Mouse (Mus musculus) kidney, embryonic 16.5 days (tissue): ENCODE data around the gene Nmb. TPM values are rescaled to one million over a fixed set of nuclear protein-coding genes. Genes with fewer than 3 reads are reported as not detected.

Experiments used
- ATAC-seq: fragments of 200-750 bp; cut with Nextera tagmentation; 2 replicates; pipeline ENCODE4 v1.8.0; 2017; ENCODE audit warnings: moderate TSS enrichment; ENCODE audit not compliant: low FRiP score, low TSS enrichment
- H3K27ac ChIP-seq: fragments of 300-500 bp; sonication (generic); 2 replicates; pipeline ENCODE4 v1.5.1; 2014; ENCODE audit warnings: low read length
- H3K27me3 ChIP-seq: fragments of 300-500 bp; sonication (generic); 2 replicates; pipeline ENCODE4 v1.6.1; 2014; ENCODE audit warnings: low read length, control low read depth, mixed read lengths; ENCODE audit not compliant: insufficient read depth
- H3K36me3 ChIP-seq: fragments of 300-500 bp; sonication (generic); 2 replicates; pipeline ENCODE4 v1.6.1; 2014; ENCODE audit warnings: low read length, control low read depth, mixed read lengths; ENCODE audit not compliant: insufficient read depth
- H3K4me1 ChIP-seq: fragments of 300-500 bp; sonication (generic); 2 replicates; pipeline ENCODE4 v1.6.1; 2014; ENCODE audit warnings: low read length, control low read depth, mixed read lengths; ENCODE audit not compliant: insufficient read depth
- H3K4me2 ChIP-seq: fragments of 300-500 bp; sonication (generic); replicated peaks from 2 replicates; pipeline ENCODE4 v1.6.1; 2014; ENCODE audit warnings: low read depth, low read length
- H3K4me3 ChIP-seq: fragments of 300-500 bp; sonication (generic); 2 replicates; pipeline ENCODE4 v1.5.1; 2014; ENCODE audit warnings: mild to moderate bottlenecking, low read length
- H3K9ac ChIP-seq: fragments of 300-500 bp; sonication (generic); replicated peaks from 2 replicates; pipeline ENCODE4 v1.6.1; 2014; ENCODE audit warnings: low read length
- H3K9me3 ChIP-seq: fragments of 300-500 bp; sonication (generic); 2 replicates; pipeline ENCODE4 v1.6.1; 2016; ENCODE audit warnings: low read length, control low read depth
- WGBS: fragments of 180-500 bp; shearing (Covaris S2); extraction: QIAGEN DNeasy Blood & Tissue Kit; methylation state at CpG from one replicate; pipeline ENCODE4 v1.1.7; 2014; 5-methylcytosine and 5-hydroxymethylcytosine counted together
- polyA plus RNA-seq: library from polyadenylated mRNA; unstranded; fragments of >200 nt; fragmentation: Nextera tagmentation; extraction: Ambion mirVana; gene quantifications from 2 replicates; pipeline ENCODE4 v1.2.1, GENCODE M21; 2015

The Nmb gene
- polyA plus RNA-seq, 1 experiment from 2014 or later: 9.0 TPM

DNA sequence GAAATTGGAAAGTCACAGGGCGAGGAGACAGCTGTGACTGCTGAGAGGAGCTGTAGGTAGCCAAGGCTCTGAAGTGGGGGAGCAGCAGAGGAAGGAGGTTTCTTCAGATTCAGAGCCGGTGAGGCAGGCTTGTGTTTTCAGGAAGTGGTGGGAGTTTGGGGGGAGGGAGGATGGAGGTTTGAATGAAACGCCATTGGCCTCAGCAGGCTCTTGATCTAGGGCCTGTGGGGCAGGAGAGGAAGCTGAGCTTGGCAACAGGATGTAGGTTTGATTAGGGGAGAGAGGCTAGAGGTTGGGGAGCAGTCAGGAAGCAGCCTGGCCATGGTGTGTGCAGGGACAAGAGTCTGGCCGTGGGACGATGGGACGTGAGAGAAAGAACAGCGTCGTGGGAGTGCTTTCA, 40.0 kb downstream of the Nmb start:
- no peak for ATAC-seq
- 0 out of 2 replicates have a peak overlapping the region, but pooled peaks have one; percentile 44 for H3K9ac ChIP-seq
- no peaks in the 10 kb centered on the region for H3K9me3 ChIP-seq
- peak overlapping the region; percentile 54 for H3K27ac ChIP-seq
- H3K4me3 ChIP-seq: no peak overlapping the region
- peaks cover 39% of the 10 kb centered on the region for H3K36me3 ChIP-seq
- H3K4me1 ChIP-seq: peaks cover 50% of the 10 kb centered on the region
- H3K27me3 ChIP-seq: no peaks in the 10 kb centered on the region
- 56% methylated on average over 8 of the region's 8 CpGs for WGBS
- no peak overlapping the region; the same call in 1 of the 2 replicates for H3K4me2 ChIP-seq

DNA sequence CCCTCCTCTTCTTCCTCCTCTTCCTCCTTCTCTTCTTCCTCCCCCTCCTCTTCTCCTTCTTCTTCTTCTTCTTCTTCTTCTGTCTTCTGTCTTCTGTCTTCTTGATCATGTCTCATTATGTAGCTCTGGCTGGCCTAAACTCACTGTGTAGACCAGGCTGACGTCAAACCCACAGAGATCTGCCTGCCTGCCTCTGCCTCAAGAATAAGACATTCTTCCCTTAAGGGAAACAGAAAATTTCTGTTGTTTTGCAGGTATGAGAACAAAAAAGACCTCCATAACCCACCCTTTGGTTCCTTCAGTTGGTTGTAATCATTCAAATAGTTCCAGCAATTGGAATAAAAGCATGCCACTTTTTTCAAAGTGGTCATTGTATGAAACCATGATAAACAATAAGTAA, 40.7 kb downstream of the Nmb start:
- H3K27me3 ChIP-seq: no peaks in the 10 kb centered on the region
- 68% methylated on average over 1 of the region's 1 CpGs for WGBS
- no peak overlapping the region for H3K4me2 ChIP-seq
- no peak overlapping the region for H3K4me3 ChIP-seq
- ATAC-seq: no peak
- no peak overlapping the region for H3K9ac ChIP-seq
- peaks cover 36% of the 10 kb centered on the region for H3K36me3 ChIP-seq
- no peaks in the 10 kb centered on the region for H3K9me3 ChIP-seq
- no peak overlapping the region for H3K27ac ChIP-seq
- peaks cover 50% of the 10 kb centered on the region for H3K4me1 ChIP-seq

DNA sequence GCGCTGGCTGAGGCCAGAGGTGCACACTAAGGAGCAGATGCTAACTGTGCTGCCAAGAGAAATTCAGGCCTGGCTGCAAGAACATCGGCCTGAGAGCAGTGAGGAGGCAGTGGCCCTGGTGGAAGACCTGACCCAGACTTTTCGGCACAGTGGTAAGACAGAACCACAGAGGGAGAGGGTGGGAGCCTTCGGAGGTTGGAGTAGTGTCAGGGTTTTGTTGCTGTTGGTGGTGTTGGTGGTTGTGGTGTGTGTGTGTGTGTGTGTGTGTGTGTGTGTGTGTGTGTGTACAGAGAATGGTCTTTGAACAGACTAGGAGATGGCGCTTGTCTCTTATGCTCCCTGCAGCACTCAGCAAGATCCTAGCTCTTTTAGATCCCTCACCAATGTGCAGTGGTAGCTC, 41.4 kb downstream of the Nmb start:
- H3K9me3 ChIP-seq: no peaks in the 10 kb centered on the region
- WGBS: 79% methylated on average over 5 of the region's 5 CpGs
- no peak overlapping the region for H3K4me3 ChIP-seq
- no peak overlapping the region for H3K27ac ChIP-seq
- H3K36me3 ChIP-seq: peaks cover 32% of the 10 kb centered on the region
- H3K9ac ChIP-seq: no peak overlapping the region
- H3K4me1 ChIP-seq: peaks cover 50% of the 10 kb centered on the region
- H3K27me3 ChIP-seq: no peaks in the 10 kb centered on the region
- H3K4me2 ChIP-seq: no peak overlapping the region
- ATAC-seq: no peak

DNA sequence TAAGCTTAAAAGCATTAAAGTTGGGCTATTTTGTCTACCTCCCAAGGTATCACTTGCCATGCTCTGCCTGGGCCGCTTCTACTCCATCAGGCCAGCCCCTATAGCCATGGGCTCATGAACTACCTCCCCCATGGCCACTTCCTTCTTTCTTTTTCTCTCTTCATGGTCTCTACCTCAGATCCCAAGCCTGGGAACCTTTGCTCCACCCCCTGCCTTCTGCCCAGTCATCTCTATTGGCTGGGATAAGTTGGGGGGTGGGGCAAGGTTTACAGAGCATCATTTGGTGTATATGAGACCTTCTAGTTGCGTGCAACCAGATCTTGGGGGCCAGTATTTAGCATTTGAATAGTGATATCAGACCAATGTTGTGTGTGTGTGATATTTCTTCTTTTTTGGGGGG, 42.4 kb downstream of the Nmb start:
- 96% methylated on average over 2 of the region's 2 CpGs for WGBS

DNA sequence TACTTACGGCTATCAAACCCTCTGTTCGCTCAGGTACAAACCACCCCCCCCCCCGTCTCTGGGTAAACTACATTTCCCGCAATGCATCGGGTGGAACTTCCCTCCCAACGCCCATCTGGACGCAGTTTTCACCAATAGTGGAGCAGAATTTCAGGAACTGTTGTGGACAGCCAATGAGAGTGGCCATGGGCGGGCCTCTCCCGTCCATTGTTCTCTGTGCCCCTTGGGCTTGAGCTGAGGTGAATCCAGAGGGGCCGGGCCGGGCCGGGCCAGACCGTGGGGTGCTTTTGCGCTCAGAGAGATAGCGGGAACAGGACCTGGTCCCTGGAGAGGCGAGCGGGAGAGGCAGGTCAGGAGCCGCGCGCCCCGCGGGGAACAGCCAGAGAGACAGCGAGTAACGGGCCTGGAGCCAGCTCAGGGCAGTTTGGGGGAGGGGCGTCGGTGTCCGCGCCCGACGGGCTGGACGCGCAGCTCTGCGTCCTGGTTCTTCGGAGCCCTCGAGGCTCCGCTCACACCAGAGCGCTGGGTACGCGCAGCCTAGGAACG, 44.1 kb downstream of the Nmb start, which contains the start of gene Zscan2:
TSS of gene Zscan2 (plus strand) at position 192 of the 546 bp plus-strand sequence.
- Histone ChIP-seq H3K4me3 (peak within 1 kb of the TSS; percentile 88), H3K9me3 (no peaks in the 10 kb centered on the region), H3K27me3 (no peaks in the 10 kb centered on the region), H3K27ac (peak within 1 kb of the TSS; percentile 84), H3K36me3 (peaks cover 14% of the 10 kb centered on the region; the same call in 1 of the 2 replicates), H3K9ac (peak within 1 kb of the TSS; percentile 97), H3K4me2 (peak within 1 kb of the TSS; percentile 74), H3K4me1 (peaks cover 35% of the 10 kb centered on the region)
- ATAC-seq: peak; percentile 98
- WGBS: under 1% methylated on average over 40 of the region's 40 CpGs

More for the DNA sequence above, 42.4 kb downstream of the Nmb start:
- H3K4me3 ChIP-seq: no peak overlapping the region
- no peak overlapping the region for H3K4me2 ChIP-seq
- peaks cover 21% of the 10 kb centered on the region; the same call in 1 of the 2 replicates for H3K36me3 ChIP-seq
- H3K27ac ChIP-seq: no peak overlapping the region
- H3K27me3 ChIP-seq: no peaks in the 10 kb centered on the region
- peaks cover 50% of the 10 kb centered on the region for H3K4me1 ChIP-seq
- no peak overlapping the region for H3K9ac ChIP-seq
- no peaks in the 10 kb centered on the region for H3K9me3 ChIP-seq
- no peak for ATAC-seq

DNA sequence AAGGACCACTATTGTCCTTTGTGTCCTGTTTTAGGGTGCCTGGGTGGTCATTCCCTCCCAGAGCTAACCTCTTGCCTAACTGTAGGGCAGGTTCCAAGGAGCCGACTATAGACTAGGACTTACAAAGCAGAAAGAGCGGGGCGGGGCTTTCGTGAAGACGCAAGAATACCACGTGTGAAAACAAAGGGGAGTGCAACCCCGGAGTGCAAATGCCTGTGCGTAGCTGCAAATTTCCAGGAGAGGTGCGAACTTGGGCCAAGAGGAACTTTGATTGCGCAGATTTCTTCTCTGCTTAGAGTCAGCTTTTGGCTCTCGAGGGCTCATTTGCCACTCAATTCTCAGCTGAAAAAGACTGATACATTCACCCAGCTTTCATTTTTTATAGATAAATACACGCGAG, 44.6 kb downstream of the Nmb start:
- H3K27ac ChIP-seq: no peak overlapping the region
- under 1% methylated on average over 13 of the region's 13 CpGs for WGBS
- peak overlapping the region; percentile 88 for H3K4me3 ChIP-seq

DNA sequence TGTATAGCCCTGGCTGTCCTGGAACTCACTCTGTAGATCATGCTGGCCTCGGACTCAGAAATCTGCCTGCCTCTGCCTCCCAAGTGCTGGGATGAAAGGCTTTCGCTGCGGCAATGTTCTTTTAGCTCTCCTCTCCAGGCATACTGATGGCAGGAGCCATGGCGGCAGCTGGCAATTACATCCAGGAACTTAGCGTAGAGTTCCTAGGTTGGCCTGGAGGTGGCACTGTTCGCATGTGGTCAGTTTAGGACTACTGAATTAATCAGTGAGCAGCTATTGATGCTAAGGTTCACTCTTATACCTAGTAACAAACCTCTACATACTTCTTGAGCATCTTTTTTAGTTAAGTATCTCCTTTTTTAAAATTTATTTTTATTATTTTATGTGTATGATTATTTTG, 47.7 kb downstream of the Nmb start:
- Histone ChIP-seq H3K4me2 (no peak overlapping the region), H3K9ac (no peak overlapping the region), H3K9me3 (no peaks in the 10 kb centered on the region), H3K27ac (no peak overlapping the region), H3K4me3 (no peak overlapping the region), H3K36me3 (no peaks in the 10 kb centered on the region), H3K4me1 (peaks cover 8% of the 10 kb centered on the region), H3K27me3 (no peaks in the 10 kb centered on the region)
- ATAC-seq: peak; percentile 9; the same call in 1 of the 2 replicates
- 28% methylated on average over 6 of the region's 6 CpGs for WGBS

More for the DNA sequence above, 44.6 kb downstream of the Nmb start:
- no peaks in the 10 kb centered on the region for H3K9me3 ChIP-seq
- peak overlapping the region; percentile 66 for H3K9ac ChIP-seq
- no peaks in the 10 kb centered on the region for H3K27me3 ChIP-seq
- H3K36me3 ChIP-seq: peaks cover 8% of the 10 kb centered on the region; the same call in 1 of the 2 replicates
- H3K4me1 ChIP-seq: peaks cover 33% of the 10 kb centered on the region
- H3K4me2 ChIP-seq: peak overlapping the region; percentile 74
- ATAC-seq: peak; percentile 63

DNA sequence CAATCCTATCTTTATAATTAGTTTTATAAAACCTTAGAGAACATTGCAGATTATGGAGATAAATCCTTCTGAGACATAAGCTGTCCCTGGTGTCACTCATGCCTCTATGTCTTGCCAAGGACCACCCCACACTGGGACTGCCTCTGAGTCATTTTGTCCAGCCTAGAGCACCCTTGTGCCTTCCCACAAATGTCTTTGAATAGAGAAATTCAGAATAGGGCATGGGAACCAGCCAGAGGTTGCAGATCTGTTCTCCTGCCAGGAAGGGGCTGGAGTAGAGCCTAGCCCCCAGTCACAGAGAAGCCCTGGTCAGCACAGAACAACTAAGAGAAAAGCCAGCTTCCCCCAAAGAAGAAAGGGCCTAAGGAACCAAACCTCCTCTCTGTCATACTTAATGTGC, 49.6 kb downstream of the Nmb start:
- Histone ChIP-seq H3K9ac (no peak overlapping the region), H3K4me3 (no peak overlapping the region), H3K27me3 (no peaks in the 10 kb centered on the region), H3K36me3 (no peaks in the 10 kb centered on the region), H3K9me3 (no peaks in the 10 kb centered on the region), H3K4me2 (no peak overlapping the region), H3K27ac (no peak overlapping the region), H3K4me1 (no peaks in the 10 kb centered on the region)
- no peak for ATAC-seq

DNA sequence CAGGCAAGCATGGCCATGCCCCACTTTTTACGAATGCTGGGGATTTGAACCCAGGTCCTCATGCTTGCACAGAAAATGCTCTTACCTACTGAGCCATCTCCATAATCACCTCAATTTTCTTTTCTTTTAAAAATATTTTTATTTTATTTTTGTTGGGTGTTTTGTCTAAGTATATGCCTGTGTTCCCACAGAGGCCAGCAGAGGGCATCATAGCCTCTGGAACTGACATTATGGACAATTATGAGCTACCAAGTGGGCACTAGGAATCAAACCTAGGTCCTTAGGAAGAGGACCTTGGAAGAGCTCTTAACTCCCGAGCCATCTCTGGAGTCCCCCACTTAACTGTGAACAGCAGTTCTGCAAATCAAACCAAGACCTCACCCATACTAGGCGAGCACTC, 51.7 kb downstream of the Nmb start:
- 96% methylated on average over 3 of the region's 3 CpGs for WGBS
- Histone ChIP-seq H3K4me1 (no peaks in the 10 kb centered on the region), H3K27ac (no peak overlapping the region), H3K9ac (no peak overlapping the region), H3K36me3 (no peaks in the 10 kb centered on the region), H3K9me3 (no peaks in the 10 kb centered on the region), H3K27me3 (no peaks in the 10 kb centered on the region), H3K4me2 (no peak overlapping the region), H3K4me3 (no peak overlapping the region)
- no peak for ATAC-seq
